Mouse (Mus musculus) midbrain, postnatal 0 days (tissue): ENCODE results near the gene Gzmd. TPM values are rescaled to one million over a fixed set of nuclear protein-coding genes. Genes with fewer than 3 reads are reported as not detected.
A peak's percentile ranks its signal among the peaks of the same experiment; 100 is the strongest.

Experiments
- ATAC-seq: fragments of 200-750 bp; cut with Nextera tagmentation; 2 replicates; pipeline ENCODE4 v1.8.0; 2017; ENCODE audit warnings: moderate number of reproducible peaks, mild to moderate bottlenecking, moderate TSS enrichment, moderate library complexity; ENCODE audit not compliant: low FRiP score
- DNase-seq: peaks from one replicate; pipeline ENCODE4 v3.0.0-alpha.2; 2015; ENCODE audit warnings: low spot score
- H3K27ac ChIP-seq: fragments of 300-500 bp; sonication (generic); 2 replicates; pipeline ENCODE4 v1.5.1; 2014; ENCODE audit warnings: low read depth, mild to moderate bottlenecking, low read length, mixed read lengths
- H3K27me3 ChIP-seq: fragments of 300-500 bp; sonication (generic); 2 replicates; pipeline ENCODE4 v1.6.1; 2014; ENCODE audit warnings: low read length, control low read depth, mixed read lengths; ENCODE audit not compliant: insufficient read depth
- H3K36me3 ChIP-seq: fragments of 300-500 bp; sonication (generic); 2 replicates; pipeline ENCODE4 v1.6.1; 2014; ENCODE audit warnings: low read length, control low read depth, mixed read lengths; ENCODE audit not compliant: insufficient read depth
- H3K4me1 ChIP-seq: fragments of 300-500 bp; sonication (generic); 2 replicates; pipeline ENCODE4 v1.6.1; 2014; ENCODE audit warnings: mild to moderate bottlenecking, control low read depth, antibody characterized with exemption, low read length, mixed read lengths; ENCODE audit not compliant: insufficient read depth
- H3K4me2 ChIP-seq: fragments of 300-500 bp; sonication (generic); 2 replicates; pipeline ENCODE4 v1.6.1; 2014; ENCODE audit warnings: low read depth, mild to moderate bottlenecking, low read length, mixed read lengths; ENCODE audit not compliant: poor library complexity, severe bottlenecking
- H3K4me3 ChIP-seq: fragments of 300-500 bp; sonication (generic); 2 replicates; pipeline ENCODE4 v1.5.1; 2014; ENCODE audit warnings: low read depth, mild to moderate bottlenecking, low read length, moderate library complexity
- H3K9ac ChIP-seq: fragments of 300-500 bp; sonication (generic); replicated peaks from 2 replicates; pipeline ENCODE4 v1.6.1; 2014; ENCODE audit warnings: mild to moderate bottlenecking, low read length, moderate library complexity, mixed read lengths; ENCODE audit not compliant: poor library complexity, severe bottlenecking
- H3K9me3 ChIP-seq: fragments of 300-500 bp; sonication (generic); 2 replicates; pipeline ENCODE4 v1.6.1; 2016; ENCODE audit warnings: low read length, control low read depth
- CTCF ChIP-seq: IDR thresholded peaks from 2 replicates; pipeline ENCODE4 v1.5.1; 2016; ENCODE audit warnings: antibody characterized with exemption, mild to moderate bottlenecking
- WGBS: fragments of 180-500 bp; shearing (Covaris S2); extraction: QIAGEN DNeasy Blood & Tissue Kit; methylation state at CpG from one replicate; pipeline ENCODE4 v1.1.7; 2014; 5-methylcytosine and 5-hydroxymethylcytosine counted together
- microRNA-seq: library from miRNA; unstranded; fragments of <30 nt; microRNA quantifications from one replicate; pipeline ENCODE4, GENCODE M21; 2016; ENCODE audit warnings: borderline number of aligned reads
- polyA plus RNA-seq: library from polyadenylated mRNA; unstranded; fragments of >200 nt; fragmentation: Nextera tagmentation; extraction: Ambion mirVana; gene quantifications from 2 replicates; pipeline ENCODE4 v1.2.1, GENCODE M21; 2015
- total RNA-seq: library from RNA; depleted of rRNA; stranded (reverse); fragments of >200 nt; gene quantifications from 2 replicates; pipeline ENCODE4 v1.2.3, GENCODE M21; 2014; rRNA removed

Gene Gzmd
- total and polyA plus RNA-seq, 2 experiments from 2014 or later = not detected

DNA sequence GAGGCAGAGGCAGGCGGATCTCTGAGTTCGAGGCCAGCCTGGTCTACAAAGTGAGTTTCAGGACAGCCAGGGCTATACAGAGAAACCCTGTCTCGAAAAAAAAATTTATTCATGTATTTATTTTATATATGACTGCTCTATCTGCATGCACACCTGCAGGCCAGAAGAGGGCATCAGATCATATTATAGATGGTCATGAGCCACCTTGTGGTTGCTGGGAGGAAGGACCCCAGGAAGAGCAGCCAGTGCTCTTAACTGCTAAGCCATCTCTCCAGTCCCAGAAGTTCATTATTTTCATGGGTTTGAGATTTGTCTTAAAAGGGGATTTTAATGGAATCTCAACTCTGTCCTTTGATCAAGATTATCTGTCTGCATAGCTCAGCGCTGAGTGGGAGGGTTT lies 33.5 kb downstream of the Gzmd start:
- no peak overlapping the region for H3K4me3 ChIP-seq
- H3K9me3 ChIP-seq = no peaks in the 10 kb centered on the region
- ATAC-seq (no peak), DNase-seq (peak; percentile 22)
- TF ChIP-seq CTCF = peak; percentile 64
- no peak overlapping the region for H3K4me2 ChIP-seq
- no peak overlapping the region for H3K27ac ChIP-seq
- WGBS = 77% methylated on average over 4 of the region's 4 CpGs
- H3K36me3 ChIP-seq = no peaks in the 10 kb centered on the region
- no peaks in the 10 kb centered on the region for H3K4me1 ChIP-seq
- no peaks in the 10 kb centered on the region for H3K27me3 ChIP-seq
- no peak overlapping the region for H3K9ac ChIP-seq

DNA sequence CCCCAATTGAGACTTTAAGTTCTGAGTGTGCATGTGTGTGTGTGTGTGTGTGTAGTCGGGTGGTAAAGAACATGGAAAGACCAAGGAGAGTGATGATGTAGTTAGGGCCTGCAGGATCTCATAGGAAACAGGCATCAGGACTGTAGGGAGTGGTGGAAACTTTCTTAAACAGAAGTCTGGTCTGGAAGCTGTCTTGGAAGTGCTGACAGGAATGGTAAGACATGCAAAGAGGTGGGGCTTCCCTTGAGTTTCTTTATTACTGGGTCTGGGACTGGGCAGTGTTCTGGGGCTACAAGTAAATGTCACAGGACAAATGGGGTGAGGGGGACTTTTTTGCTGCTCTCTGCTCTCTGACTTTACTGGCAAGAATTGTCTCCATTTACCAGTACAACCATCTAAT lies 34.8 kb downstream of the Gzmd start:
- Histone ChIP-seq H3K4me2 (no peak overlapping the region), H3K4me1 (no peaks in the 10 kb centered on the region), H3K9me3 (no peaks in the 10 kb centered on the region), H3K27me3 (no peaks in the 10 kb centered on the region), H3K4me3 (no peak overlapping the region), H3K9ac (no peak overlapping the region), H3K27ac (no peak overlapping the region), H3K36me3 (no peaks in the 10 kb centered on the region)
- no peak for DNase-seq
- WGBS = 93% methylated on average over 1 of the region's 1 CpGs
- no peak for ATAC-seq
- TF ChIP-seq CTCF = no peak

DNA sequence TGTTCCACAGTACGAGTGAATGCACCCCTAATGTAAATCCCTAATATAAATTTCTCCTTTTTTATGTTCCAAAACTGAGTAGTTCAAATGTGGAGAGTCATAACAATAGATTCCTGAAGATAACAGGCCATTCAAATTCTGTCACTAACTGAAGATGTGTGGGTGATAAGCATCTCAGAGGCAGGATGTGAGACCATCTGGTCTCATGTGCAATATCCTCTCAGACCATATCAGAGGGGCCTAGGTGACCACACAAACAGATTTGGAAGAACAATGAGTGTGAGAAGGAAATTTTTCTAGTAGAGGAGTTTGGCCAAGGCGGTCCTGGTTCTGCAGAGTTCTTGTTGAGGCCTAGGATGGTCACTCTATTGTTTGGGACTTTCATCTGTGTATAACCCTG lies 39.1 kb downstream of the Gzmd start:
- no peak overlapping the region for H3K4me2 ChIP-seq
- no peak for ATAC-seq
- H3K36me3 ChIP-seq = no peaks in the 10 kb centered on the region
- WGBS = 76% methylated on average over 2 of the region's 2 CpGs
- no peak overlapping the region for H3K9ac ChIP-seq
- H3K4me1 ChIP-seq = no peaks in the 10 kb centered on the region
- DNase-seq = no peak
- H3K9me3 ChIP-seq = no peaks in the 10 kb centered on the region
- H3K27ac ChIP-seq = no peak overlapping the region
- no peak overlapping the region for H3K4me3 ChIP-seq
- TF ChIP-seq CTCF = no peak
- no peaks in the 10 kb centered on the region for H3K27me3 ChIP-seq

DNA sequence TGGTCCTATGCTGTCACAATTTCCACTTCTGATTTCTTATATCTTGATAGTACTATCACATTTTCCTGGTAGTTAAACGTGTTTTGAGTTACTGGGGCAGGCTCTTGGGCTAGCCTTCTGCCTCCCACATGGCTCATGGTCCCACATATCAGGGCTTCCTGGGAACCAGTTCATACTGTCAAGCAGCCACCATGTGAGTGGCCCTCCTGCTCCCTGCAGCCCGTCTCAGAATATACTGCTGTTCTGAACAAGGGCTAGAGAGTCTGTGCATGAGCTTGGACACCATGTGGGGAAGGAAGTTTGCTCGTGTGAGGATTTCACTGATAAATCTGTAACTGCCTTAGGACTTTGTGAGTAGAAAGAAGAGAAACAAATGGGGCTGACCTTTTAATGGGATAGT lies 45.7 kb downstream of the Gzmd start:
- Histone ChIP-seq H3K9me3 (no peaks in the 10 kb centered on the region), H3K36me3 (no peaks in the 10 kb centered on the region), H3K4me3 (no peak overlapping the region), H3K27me3 (no peaks in the 10 kb centered on the region), H3K9ac (no peak overlapping the region), H3K4me2 (no peak overlapping the region), H3K27ac (no peak overlapping the region), H3K4me1 (no peaks in the 10 kb centered on the region)
- TF ChIP-seq CTCF = no peak
- ATAC-seq = no peak
- WGBS = 79% methylated on average over 3 of the region's 3 CpGs
- DNase-seq = no peak

DNA sequence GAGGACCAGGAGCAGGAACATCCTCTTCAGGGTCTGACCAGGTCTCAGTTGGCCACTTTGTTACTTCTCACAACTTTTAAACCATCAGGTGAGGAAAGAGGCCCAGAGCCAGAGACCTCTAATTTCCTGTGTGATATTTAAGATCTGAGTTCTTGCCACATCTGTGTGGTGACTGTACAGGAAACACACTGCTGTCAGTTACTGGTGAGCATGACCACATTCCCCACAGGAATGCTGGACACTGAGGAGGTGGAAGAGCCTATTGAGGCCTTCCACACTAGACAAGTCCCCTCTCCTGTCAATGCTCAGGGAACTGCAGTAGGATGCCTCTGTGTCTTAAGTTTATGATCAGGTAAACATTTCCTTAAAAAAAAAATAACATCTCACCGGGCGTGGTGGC lies 47.2 kb downstream of the Gzmd start, which contains the start of gene Mcpt8:
TSS of gene Mcpt8 (minus strand) at position 107 of the 400 bp plus-strand sequence.
- no peak for DNase-seq
- Histone ChIP-seq H3K4me3 (no peak within 1 kb of the TSS), H3K4me2 (no peak within 1 kb of the TSS), H3K9ac (no peak within 1 kb of the TSS), H3K4me1 (no peaks in the 10 kb centered on the region), H3K27ac (no peak within 1 kb of the TSS), H3K36me3 (no peaks in the 10 kb centered on the region), H3K27me3 (no peaks in the 10 kb centered on the region), H3K9me3 (no peaks in the 10 kb centered on the region)
- ATAC-seq = no peak
- 94% methylated on average over 2 of the region's 2 CpGs for WGBS
- TF ChIP-seq CTCF = no peak

DNA sequence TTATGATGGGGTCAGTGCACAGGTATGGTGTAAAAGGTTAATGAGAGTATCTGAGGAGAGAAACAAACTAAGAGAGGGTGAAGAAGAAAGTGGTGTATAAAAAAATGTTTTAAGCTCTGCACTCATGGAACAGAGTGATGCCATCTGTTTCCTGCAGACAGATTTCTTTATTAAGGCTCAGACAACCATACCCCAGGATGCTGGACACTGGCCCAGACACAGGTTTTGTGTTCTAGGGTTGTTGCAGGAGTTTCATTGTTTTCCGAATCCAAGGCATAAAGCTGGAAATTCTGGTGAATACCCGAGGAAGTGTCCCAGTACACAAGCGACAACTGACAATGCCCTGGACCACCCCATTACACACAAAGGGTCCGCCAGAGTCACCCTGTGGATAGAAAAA lies 50.4 kb downstream of the Gzmd start:
- Histone ChIP-seq H3K9me3 (no peaks in the 10 kb centered on the region), H3K4me2 (no peak overlapping the region), H3K4me3 (no peak overlapping the region), H3K4me1 (no peaks in the 10 kb centered on the region), H3K27ac (no peak overlapping the region), H3K27me3 (no peaks in the 10 kb centered on the region), H3K9ac (no peak overlapping the region), H3K36me3 (no peaks in the 10 kb centered on the region)
- TF ChIP-seq CTCF = no peak
- ATAC-seq (no peak), DNase-seq (no peak)
- 77% methylated on average over 4 of the region's 4 CpGs for WGBS

Small RNAs within 50 kb of the gene (microRNA-seq; reads per million reads assigned to microRNA genes)
- gene Mir6949 = not detected

Other genes starting within 250 kb of the Gzmd start
- 0.66 and 1.8 TPM in 2 replicates for gene Cbln3, start 248.2 kb downstream of the Gzmd start, total RNA-seq
- 0.43 and 0.54 TPM in 2 replicates for gene Cbln3, start 248.2 kb downstream of the Gzmd start, polyA plus RNA-seq
- gene Khnyn, start 247.7 kb downstream of the Gzmd start, total RNA-seq = 14.2 and 19.9 TPM in 2 replicates
- 6.3 and 6.5 TPM in 2 replicates for gene Khnyn, start 247.7 kb downstream of the Gzmd start, polyA plus RNA-seq
- gene Sdr39u1, start 232.3 kb downstream of the Gzmd start, total RNA-seq = 143 and 146 TPM in 2 replicates
- gene Sdr39u1, start 232.3 kb downstream of the Gzmd start, polyA plus RNA-seq = 131 and 162 TPM in 2 replicates
- gene Cma1, start 187.9 kb downstream of the Gzmd start, total RNA-seq = 2.7 TPM in 1 of 2 replicates, not detected in the other
- gene Cma1, start 187.9 kb downstream of the Gzmd start, polyA plus RNA-seq = 0.42 and 1.7 TPM in 2 replicates
- not detected in 2 replicates for gene Cma2, start 181.6 kb downstream of the Gzmd start, total RNA-seq
- not detected in 2 replicates for gene Cma2, start 181.6 kb downstream of the Gzmd start, polyA plus RNA-seq
- not detected in 2 replicates for gene Mcpt1, start 114.6 kb downstream of the Gzmd start, total RNA-seq
- not detected in 2 replicates for gene Mcpt1, start 114.6 kb downstream of the Gzmd start, polyA plus RNA-seq
- not detected in 2 replicates for gene Mcpt9, start 102.1 kb downstream of the Gzmd start, total RNA-seq
- gene Mcpt9, start 102.1 kb downstream of the Gzmd start, polyA plus RNA-seq = not detected in 2 replicates
- not detected in 2 replicates for gene Mcpt2, start 90.6 kb downstream of the Gzmd start, total RNA-seq
- not detected in 2 replicates for gene Mcpt2, start 90.6 kb downstream of the Gzmd start, polyA plus RNA-seq
- gene Mcpt4, start 70.3 kb downstream of the Gzmd start, total RNA-seq = 0.38 TPM in 1 of 2 replicates, not detected in the other
- not detected in 2 replicates for gene Mcpt4, start 70.3 kb downstream of the Gzmd start, polyA plus RNA-seq
- not detected in 2 replicates for gene Mcpt8, start 47.3 kb downstream of the Gzmd start, total RNA-seq
- not detected in 2 replicates for gene Mcpt8, start 47.3 kb downstream of the Gzmd start, polyA plus RNA-seq
- not detected in 2 replicates for gene Ctsg, start 30.0 kb downstream of the Gzmd start, total RNA-seq
- 0.21 TPM in 1 of 2 replicates, not detected in the other for gene Ctsg, start 30.0 kb downstream of the Gzmd start, polyA plus RNA-seq
- not detected in 2 replicates for gene Gzme, start 12.0 kb downstream of the Gzmd start, total RNA-seq
- gene Gzme, start 12.0 kb downstream of the Gzmd start, polyA plus RNA-seq = not detected in 2 replicates
- not detected in 2 replicates for gene Gzmg, start 27.0 kb upstream of the Gzmd start, total RNA-seq
- not detected in 2 replicates for gene Gzmg, start 27.0 kb upstream of the Gzmd start, polyA plus RNA-seq
- not detected in 2 replicates for gene Gzmn, start 42.0 kb upstream of the Gzmd start, total RNA-seq
- not detected in 2 replicates for gene Gzmn, start 42.0 kb upstream of the Gzmd start, polyA plus RNA-seq
- not detected in 2 replicates for gene Gzmf, start 78.8 kb upstream of the Gzmd start, total RNA-seq
- not detected in 2 replicates for gene Gzmf, start 78.8 kb upstream of the Gzmd start, polyA plus RNA-seq
- not detected in 2 replicates for gene Gzmc, start 102.0 kb upstream of the Gzmd start, total RNA-seq
- 0.20 TPM in 1 of 2 replicates, not detected in the other for gene Gzmc, start 102.0 kb upstream of the Gzmd start, polyA plus RNA-seq
- not detected in 2 replicates for gene Gzmb, start 129.7 kb upstream of the Gzmd start, total RNA-seq
- gene Gzmb, start 129.7 kb upstream of the Gzmd start, polyA plus RNA-seq = not detected in 2 replicates
- gene Atp12a, start 232.5 kb upstream of the Gzmd start, total RNA-seq = 0.22 and 0.47 TPM in 2 replicates
- 0.15 and 0.38 TPM in 2 replicates for gene Atp12a, start 232.5 kb upstream of the Gzmd start, polyA plus RNA-seq